Mouse (Mus musculus) liver, postnatal 0 days (tissue): ENCODE data around the gene Zc3h12c. TPM values are rescaled to one million over a fixed set of nuclear protein-coding genes. Genes with fewer than 3 reads are reported as not detected.
A peak's percentile ranks its signal among the peaks of the same experiment; 100 is the strongest.

Experiments used
- ATAC-seq: fragments of 200-750 bp; cut with Nextera tagmentation; 2 replicates; pipeline ENCODE4 v1.8.0; 2017; ENCODE audit warnings: mild to moderate bottlenecking, moderate library complexity
- DNase-seq: peaks from one replicate; pipeline ENCODE4 v3.0.0-alpha.2; 2016
- H3K27ac ChIP-seq: fragments of 300-500 bp; sonication (generic); 2 replicates; pipeline ENCODE4 v1.5.1; 2014; ENCODE audit warnings: antibody characterized with exemption, moderate library complexity, mild to moderate bottlenecking, low read depth
- H3K27me3 ChIP-seq: fragments of 300-500 bp; sonication (generic); 2 replicates; pipeline ENCODE4 v1.6.1; 2014; ENCODE audit warnings: low read length, control low read depth, mixed read lengths; ENCODE audit not compliant: insufficient read depth
- H3K36me3 ChIP-seq: fragments of 300-500 bp; sonication (generic); replicated peaks from 2 replicates; pipeline ENCODE4 v1.6.1; 2014; ENCODE audit warnings: mild to moderate bottlenecking, control low read depth, low read length, moderate library complexity, mixed read lengths; ENCODE audit not compliant: insufficient read depth
- H3K4me1 ChIP-seq: fragments of 300-500 bp; sonication (generic); 2 replicates; pipeline ENCODE4 v1.6.1; 2014; ENCODE audit warnings: antibody characterized with exemption, mild to moderate bottlenecking, control low read depth; ENCODE audit not compliant: insufficient read depth
- H3K4me2 ChIP-seq: fragments of 300-500 bp; sonication (generic); 2 replicates; pipeline ENCODE4 v1.6.1; 2014; ENCODE audit warnings: low read depth, mild to moderate bottlenecking, low read length, moderate library complexity, mixed read lengths
- H3K4me3 ChIP-seq: fragments of 300-500 bp; sonication (generic); 2 replicates; pipeline ENCODE4 v1.5.1; 2014; ENCODE audit warnings: low read depth, low read length
- H3K9ac ChIP-seq: fragments of 300-500 bp; sonication (generic); replicated peaks from 2 replicates; pipeline ENCODE4 v1.6.1; 2014; ENCODE audit warnings: mild to moderate bottlenecking, moderate library complexity
- H3K9me3 ChIP-seq: fragments of 300-500 bp; sonication (generic); 2 replicates; pipeline ENCODE4 v1.6.1; 2016; ENCODE audit warnings: mild to moderate bottlenecking, control low read depth, low read length, mixed read lengths
- CTCF ChIP-seq: sonication (generic); IDR thresholded peaks from 2 replicates; pipeline ENCODE4 v1.5.1; 2016; ENCODE audit warnings: antibody characterized with exemption, low read depth
- EP300 ChIP-seq: IDR thresholded peaks from 2 replicates; pipeline ENCODE4 v1.6.1; 2016; ENCODE audit warnings: antibody characterized with exemption, low read depth, mild to moderate bottlenecking
- whole genome bisulfite sequencing: fragments of 180-500 bp; shearing (Covaris S2); extraction: QIAGEN DNeasy Blood & Tissue Kit; methylation state at CpG from one replicate; pipeline ENCODE4 v1.1.7; 2014; ENCODE audit not compliant: insufficient replicate concordance; 5-methylcytosine and 5-hydroxymethylcytosine counted together
- polyA plus RNA-seq: library from polyadenylated mRNA; unstranded; fragments of >200 nt; fragmentation: Nextera tagmentation; extraction: Ambion mirVana; gene quantifications from 2 replicates; pipeline ENCODE4 v1.2.1, GENCODE M21; 2015

Zc3h12c gene
- polyA plus RNA-seq, 1 experiment from 2014 or later, result 0.72 TPM

DNA sequence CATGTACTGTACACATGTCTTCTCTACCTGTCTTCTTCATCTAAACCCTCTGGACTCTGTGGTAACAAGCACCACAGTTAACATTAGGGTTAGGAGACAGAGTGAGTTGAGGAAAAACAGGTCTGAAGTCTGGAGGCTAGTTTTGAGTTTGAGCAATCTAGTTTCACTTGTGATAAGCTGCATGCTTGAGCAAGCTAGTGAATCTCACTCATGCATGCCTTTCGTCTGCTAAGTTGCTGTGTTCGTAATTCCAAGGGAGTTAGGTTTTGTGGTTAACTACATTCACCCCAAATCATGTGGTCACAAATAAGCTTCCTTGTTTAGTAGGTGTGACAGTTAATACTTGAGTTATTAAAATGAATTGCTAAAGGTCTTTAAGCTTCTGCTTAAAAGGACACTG lies 13.0 kb upstream of the Zc3h12c start:
- no peak for DNase-seq
- no peak overlapping the region for H3K27ac ChIP-seq
- TF ChIP-seq CTCF (no peak), EP300 (no peak)
- H3K9me3 ChIP-seq, result no peaks in the 10 kb centered on the region
- no peak overlapping the region for H3K4me3 ChIP-seq
- H3K36me3 ChIP-seq, result no peaks in the 10 kb centered on the region
- ATAC-seq, result no peak
- H3K27me3 ChIP-seq, result no peaks in the 10 kb centered on the region; the same call in 1 of the 2 replicates
- H3K9ac ChIP-seq, result no peak overlapping the region
- WGBS, result 53% methylated on average over 2 of the region's 2 CpGs
- no peak overlapping the region for H3K4me2 ChIP-seq
- no peaks in the 10 kb centered on the region for H3K4me1 ChIP-seq

DNA sequence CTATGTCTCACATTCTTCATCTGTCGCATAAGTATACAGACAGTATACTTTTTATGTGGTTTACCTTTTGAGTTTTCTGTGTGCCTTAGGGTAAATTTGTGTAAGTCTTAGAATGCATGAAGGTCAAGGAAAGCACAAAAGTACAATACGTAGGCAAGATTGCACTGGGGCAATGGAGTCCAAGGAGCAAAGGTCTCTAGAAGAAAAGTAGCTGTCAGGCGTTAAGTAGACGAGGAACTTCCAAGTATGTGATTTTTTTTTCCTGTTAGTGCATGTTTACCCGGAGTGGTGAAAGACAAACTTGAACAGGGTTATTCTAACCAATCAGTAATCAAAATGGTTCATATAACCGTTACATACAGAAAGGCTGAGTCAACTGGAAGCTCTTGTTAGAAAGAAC lies 12.5 kb upstream of the Zc3h12c start:
- H3K9ac ChIP-seq, result no peak overlapping the region
- ATAC-seq (no peak), DNase-seq (no peak)
- no peaks in the 10 kb centered on the region for H3K36me3 ChIP-seq
- no peaks in the 10 kb centered on the region for H3K9me3 ChIP-seq
- H3K27ac ChIP-seq, result no peak overlapping the region
- peaks cover 4% of the 10 kb centered on the region for H3K4me1 ChIP-seq
- TF ChIP-seq EP300 (no peak), CTCF (no peak)
- H3K4me2 ChIP-seq, result no peak overlapping the region
- 71% methylated on average over 6 of the region's 6 CpGs for WGBS
- H3K27me3 ChIP-seq, result no peaks in the 10 kb centered on the region; the same call in 1 of the 2 replicates
- no peak overlapping the region for H3K4me3 ChIP-seq

DNA sequence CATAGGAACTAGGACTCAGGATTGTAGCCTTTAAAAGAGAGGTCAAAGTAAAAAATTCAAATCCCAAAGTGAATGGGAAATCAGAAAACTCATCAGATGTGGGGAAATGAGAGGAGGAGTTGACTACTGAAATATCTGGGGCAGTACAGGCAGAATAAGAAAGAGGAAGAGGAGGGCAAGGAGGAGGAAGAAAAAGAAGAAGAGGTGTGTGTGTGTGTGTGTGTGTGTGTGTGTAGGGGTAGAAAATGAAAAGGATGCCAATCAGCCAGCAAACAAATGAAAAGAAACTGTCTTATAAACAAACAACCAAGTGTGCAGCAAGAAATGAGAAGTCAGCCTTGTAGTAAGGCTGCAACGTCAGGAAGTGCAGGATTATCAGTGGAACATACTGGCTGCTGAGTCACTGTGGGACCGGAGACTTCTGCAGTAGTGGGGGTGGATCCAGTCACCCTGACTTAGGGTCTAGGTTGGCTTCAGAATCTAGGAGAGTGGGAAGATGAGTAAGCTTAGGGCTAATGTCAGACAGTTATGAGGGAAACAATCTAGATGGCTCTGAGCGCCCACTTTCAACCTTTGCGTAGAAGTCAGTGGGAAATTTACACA lies 7.0 kb upstream of the Zc3h12c start:
- no peak overlapping the region for H3K9ac ChIP-seq

DNA sequence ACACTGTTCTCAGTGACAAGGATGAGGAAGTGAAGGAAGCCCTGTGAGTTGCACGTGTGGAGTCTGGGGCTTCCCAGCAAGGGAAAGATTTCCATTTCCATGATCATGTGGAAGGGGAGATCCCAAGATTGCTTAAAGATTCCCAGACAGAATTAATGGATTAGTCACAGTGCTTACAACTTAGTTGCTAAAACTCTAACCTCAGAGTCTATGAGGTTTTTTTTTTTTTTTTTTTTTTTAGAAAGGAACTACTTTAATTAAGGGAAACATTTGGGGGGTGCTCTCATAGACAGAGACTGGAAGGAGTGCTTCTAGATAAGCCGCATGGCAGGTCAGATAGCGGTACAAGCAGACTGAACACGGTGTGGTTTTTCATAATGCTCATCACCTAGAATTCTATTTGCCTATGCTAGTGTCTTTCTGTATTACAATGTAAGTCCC lies 6.3 kb upstream of the Zc3h12c start:
- peaks cover 24% of the 10 kb centered on the region for H3K4me1 ChIP-seq
- H3K9me3 ChIP-seq, result no peaks in the 10 kb centered on the region
- 35% methylated on average over 4 of the region's 4 CpGs for WGBS
- H3K4me2 ChIP-seq, result peak overlapping the region; percentile 45
- peaks cover 16% of the 10 kb centered on the region; the same call in 1 of the 2 replicates for H3K27me3 ChIP-seq
- ATAC-seq (no peak), DNase-seq (no peak)
- no peak overlapping the region for H3K4me3 ChIP-seq
- H3K9ac ChIP-seq, result no peak overlapping the region
- no peak for TF ChIP-seq CTCF
- no peak for TF ChIP-seq EP300
- no peaks in the 10 kb centered on the region for H3K36me3 ChIP-seq
- no peak overlapping the region for H3K27ac ChIP-seq

More for the DNA sequence above, 7.0 kb upstream of the Zc3h12c start:
- peaks cover 24% of the 10 kb centered on the region for H3K4me1 ChIP-seq
- no peak for TF ChIP-seq CTCF
- TF ChIP-seq EP300, result no peak
- H3K4me2 ChIP-seq, result peak overlapping the region; percentile 45
- H3K36me3 ChIP-seq, result no peaks in the 10 kb centered on the region
- 33% methylated on average over 4 of the region's 4 CpGs for WGBS
- no peak overlapping the region for H3K27ac ChIP-seq
- H3K4me3 ChIP-seq, result no peak overlapping the region
- ATAC-seq (peak; percentile 73), DNase-seq (no peak)
- H3K27me3 ChIP-seq, result peaks cover 9% of the 10 kb centered on the region; the same call in 1 of the 2 replicates
- H3K9me3 ChIP-seq, result no peaks in the 10 kb centered on the region

DNA sequence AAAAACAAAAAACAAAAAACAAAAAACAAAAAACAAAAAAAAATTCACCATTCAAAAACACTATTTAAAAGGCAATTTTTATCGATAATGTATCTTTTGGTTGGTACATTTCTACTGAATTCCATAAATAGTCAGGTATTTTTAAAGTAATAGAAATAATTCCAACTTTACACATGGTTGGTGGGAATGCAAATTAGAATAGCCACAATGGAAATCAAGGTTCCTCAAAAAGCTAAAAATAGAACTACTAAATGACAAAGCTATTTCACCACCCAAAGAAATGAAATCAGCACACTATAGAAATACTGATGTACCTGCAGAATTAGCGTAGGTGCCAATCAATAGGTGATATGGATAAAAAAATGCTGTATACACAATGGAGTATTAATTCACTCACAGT lies 5.6 kb upstream of the Zc3h12c start:
- no peaks in the 10 kb centered on the region for H3K9me3 ChIP-seq

DNA sequence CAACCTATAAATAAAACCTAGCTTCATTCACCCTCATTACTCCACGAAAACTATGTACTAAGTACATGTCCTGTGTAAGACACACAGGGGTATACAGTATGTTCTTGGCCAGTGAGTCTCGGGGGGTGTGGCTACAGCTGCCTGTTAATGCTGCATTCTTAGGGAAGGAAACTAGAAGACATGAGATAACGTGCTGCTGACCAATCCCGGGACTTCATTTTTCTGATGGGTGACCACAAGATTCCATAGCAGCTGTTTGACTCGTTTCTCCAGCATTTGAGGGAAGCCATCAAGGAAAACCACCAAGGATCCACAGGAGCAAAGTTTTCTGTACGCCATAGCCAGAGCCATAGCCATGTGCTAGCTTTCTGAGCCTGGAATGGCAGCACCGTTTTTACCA lies 4.2 kb upstream of the Zc3h12c start:
- Histone ChIP-seq H3K4me3 (0 out of 2 replicates have a peak overlapping the region, but pooled peaks have one; percentile 7), H3K9me3 (no peaks in the 10 kb centered on the region), H3K9ac (no peak overlapping the region), H3K36me3 (no peaks in the 10 kb centered on the region), H3K27me3 (peaks cover 20% of the 10 kb centered on the region; the same call in 1 of the 2 replicates), H3K4me1 (peaks cover 29% of the 10 kb centered on the region), H3K4me2 (peak overlapping the region; percentile 51), H3K27ac (no peak overlapping the region)
- TF ChIP-seq EP300 (no peak), CTCF (no peak)
- 14% methylated on average over 7 of the region's 7 CpGs for WGBS
- DNase-seq (no peak), ATAC-seq (no peak)

More for the DNA sequence above, 5.6 kb upstream of the Zc3h12c start:
- WGBS, result 82% methylated on average over 2 of the region's 2 CpGs
- Histone ChIP-seq H3K4me1 (peaks cover 26% of the 10 kb centered on the region), H3K27me3 (peaks cover 16% of the 10 kb centered on the region; the same call in 1 of the 2 replicates), H3K4me2 (no peak overlapping the region), H3K9ac (no peak overlapping the region), H3K36me3 (no peaks in the 10 kb centered on the region), H3K27ac (no peak overlapping the region), H3K4me3 (no peak overlapping the region)
- no peak for TF ChIP-seq EP300
- TF ChIP-seq CTCF, result no peak
- DNase-seq (no peak), ATAC-seq (no peak)
